Mouse (Mus musculus): ENCODE data around the gene Mob3a.

DNA sequence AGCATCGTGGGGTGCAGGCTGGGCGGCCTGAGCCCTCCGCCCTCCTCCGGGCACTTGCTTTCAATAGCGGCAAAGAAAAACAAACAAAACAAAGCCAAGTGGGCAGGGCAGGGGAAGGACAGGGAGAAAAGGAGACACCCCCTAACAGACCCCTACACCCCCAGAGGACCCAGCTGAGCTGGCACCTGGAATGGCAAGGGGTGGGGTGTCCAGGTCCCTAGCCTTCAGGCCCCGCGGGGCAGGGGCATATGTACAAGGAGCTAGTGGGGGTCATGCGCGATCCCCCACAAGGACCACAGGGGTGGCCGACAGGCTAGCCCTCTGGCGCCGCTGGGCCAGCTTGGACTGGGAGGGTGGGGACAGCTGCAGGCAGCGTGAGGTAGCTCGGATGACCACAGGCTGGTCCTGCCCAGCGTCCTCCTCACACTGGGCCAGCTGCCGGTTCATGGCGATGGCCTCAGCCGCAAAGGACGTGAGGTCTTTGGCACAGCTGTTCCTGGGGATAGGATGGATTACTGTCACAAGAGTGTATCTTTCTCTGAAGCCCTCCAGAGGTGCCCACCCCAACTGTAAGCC lies 34.9 kb downstream of the Mob3a start:
- TF ChIP-seq POLR2A (IDR thresholded peaks at IDR 0.05; ENCODE audit: low read depth, low read length) (no peak), CTCF (conservative IDR thresholded peaks at IDR 0.05; ENCODE audit: insufficient read depth, insufficient read length, low read depth, low read length) (no peak)
